Mouse (Mus musculus): ENCODE results near the gene Tmem213.

GRCm38 (mm10) chr6:38073592-38073991 is 35.5 kb upstream of the Tmem213 start:
- no peak for TF ChIP-seq POLR2A (IDR thresholded peaks at IDR 0.05; ENCODE audit: insufficient read depth, low read depth, low read length)
- TF ChIP-seq CTCF (IDR thresholded peaks at IDR 0.05; ENCODE audit: insufficient read depth, low read depth, low read length), result no peak
